Mouse (Mus musculus) neutrophil, adult 83 days (primary cell): ENCODE data around the gene Pbsn. TPM values are rescaled to one million over a fixed set of nuclear protein-coding genes. Genes with fewer than 3 reads are reported as not detected.

Experiments
- total RNA-seq, 2 experiments: library from RNA; stranded (reverse); gene quantifications; one replicate each; pipeline ENCODE4 v1.2.4; 2023

Pbsn gene
- not detected for total RNA-seq

GRCm38 (mm10) chrX:77853523-77853922 is at the start of gene Pbsn:
Gene Pbsn, minus strand, starts transcription at chrX:77853623.

DNA sequence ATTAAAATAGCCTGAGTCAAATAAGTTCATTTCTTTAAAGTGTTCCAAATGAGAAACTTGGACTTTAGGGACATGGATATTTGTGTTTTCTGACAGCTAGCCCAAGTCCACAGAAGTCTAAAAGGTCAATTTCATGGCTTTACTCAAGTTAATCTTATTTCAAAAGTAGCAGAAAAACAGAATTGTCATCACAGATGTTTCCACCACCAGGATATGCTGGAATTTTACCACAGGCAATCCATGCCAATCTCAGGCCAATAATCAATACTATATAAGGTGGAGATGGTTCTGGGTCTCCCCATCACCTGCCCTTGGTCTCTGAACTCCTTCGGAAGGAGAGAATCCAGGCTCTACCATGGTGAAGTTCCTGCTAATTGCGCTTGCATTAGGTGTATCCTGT is 11.0 kb upstream of the Pbsn start, which contains the start of gene Gm14744:
Gm14744 (plus strand) TSS at position 301 of the 400 bp plus-strand sequence.

GRCm38 (mm10) chrX:77796238-77796835 is 57.1 kb downstream of the Pbsn start, which contains the start of gene Prkx:
Gene Prkx, minus strand, starts transcription at chrX:77796278.

Other genes with a start within 250 kb of the Pbsn start
- 10 to 100 TPM; 21.9 to 26.3 TPM for gene Prkx, start 57.3 kb downstream of the Pbsn start, total RNA-seq
- gene Gm14744, start 11.1 kb upstream of the Pbsn start, total RNA-seq = not detected
- not detected for gene 5430402E10Rik, start 71.4 kb upstream of the Pbsn start, total RNA-seq
- not detected for gene Obp1a, start 237.8 kb upstream of the Pbsn start, total RNA-seq